Mouse (Mus musculus) layer of hippocampus, postnatal 25 days (tissue): Measurements from ENCODE around the gene Odf4. TPM values are rescaled to one million over a fixed set of nuclear protein-coding genes. Genes with fewer than 3 reads are reported as not detected.
"Not testable (repeated sequence)": the region's sequence is repeated elsewhere in the genome, so short reads cannot be mapped to it uniquely, and the experiment has no call there.

ENCODE experiments used
- DNase-seq, 2 experiments: peaks; one replicate each; pipeline ENCODE4 v3.0.0; 2022; ENCODE audit warnings: mixed read lengths in 2 of 2, low spot score in 1 of 2; ENCODE audit errors: extremely low spot score in 1 of 2
- total RNA-seq, 2 experiments: library from RNA; stranded (reverse); gene quantifications; 2 replicates each; pipeline ENCODE4 v1.2.3; 2021

Odf4 gene
- total RNA-seq, 2 experiments from 2014 or later: not detected

- no peak for DNase-seq
Measured at GRCm38 (mm10) chr11:68947542-68947993, 20.7 kb upstream of the Odf4 start.

- no peak for DNase-seq
Measured at GRCm38 (mm10) chr11:68946806-68947440, 20.0 kb upstream of the Odf4 start.

GRCm38 (mm10) chr11:68946001-68946400 lies 19.1 kb upstream of the Odf4 start:
- no peak for DNase-seq

- DNase-seq: no peak
Measured at GRCm38 (mm10) chr11:68945245-68945644, 18.4 kb upstream of the Odf4 start.

GRCm38 (mm10) chr11:68942731-68943130 lies 15.8 kb upstream of the Odf4 start:
- DNase-seq: no peak

- no peak for DNase-seq
Measured at GRCm38 (mm10) chr11:68940516-68940915, 13.6 kb upstream of the Odf4 start.

- DNase-seq: peak; percentile 47 to 62
Measured at GRCm38 (mm10) chr11:68939451-68940304, 12.8 kb upstream of the Odf4 start.

GRCm38 (mm10) chr11:68936951-68937350 lies 10.1 kb upstream of the Odf4 start:
- not testable (repeated sequence) for DNase-seq

GRCm38 (mm10) chr11:68933885-68934507 lies 7.1 kb upstream of the Odf4 start:
- DNase-seq: no peak

GRCm38 (mm10) chr11:68929947-68930346 lies 3.1 kb upstream of the Odf4 start:
- DNase-seq: no peak

GRCm38 (mm10) chr11:68924749-68925148 lies 2.1 kb downstream of the Odf4 start:
- DNase-seq: no peak

GRCm38 (mm10) chr11:68923191-68923590 lies 3.7 kb downstream of the Odf4 start:
- DNase-seq: no peak

- DNase-seq: no peak
Measured at GRCm38 (mm10) chr11:68914566-68914965, 12.3 kb downstream of the Odf4 start.

- DNase-seq: no peak
Measured at GRCm38 (mm10) chr11:68911531-68912177, 15.2 kb downstream of the Odf4 start.

- DNase-seq: no peak
Measured at GRCm38 (mm10) chr11:68908846-68909503, 17.9 kb downstream of the Odf4 start.

GRCm38 (mm10) chr11:68907251-68907650 lies 19.6 kb downstream of the Odf4 start:
- no peak for DNase-seq

GRCm38 (mm10) chr11:68906461-68906790 lies 20.5 kb downstream of the Odf4 start:
- DNase-seq: no peak

- no peak for DNase-seq
Measured at GRCm38 (mm10) chr11:68905665-68906460, 21.0 kb downstream of the Odf4 start.

GRCm38 (mm10) chr11:68905138-68905531 lies 21.7 kb downstream of the Odf4 start:
- no peak for DNase-seq
